ENCODE assay signal across 8 mouse cellular contexts in genomic region chr6:124415347-124416088, GRCm38 (mm10). TPM values are rescaled to one million over a fixed set of nuclear protein-coding genes. Genes with fewer than 3 reads are reported as not detected.
A peak's percentile ranks its signal among the peaks of the same experiment; 100 is the strongest.
DNase-seq lines count a peak whose midpoint lies in the region; ATAC-seq and TF ChIP-seq lines count a peak whose summit lies in the region.

No protein-coding gene starts in this region.

- H3K4me2 ChIP-seq in forebrain, postnatal 0 days (ENCODE audit: low read depth) = peak overlapping the region; percentile 79
- peak overlapping the region; percentile 82 for H3K4me2 ChIP-seq in lung, embryonic 14.5 days

- TF ChIP-seq CTCF in cerebellum, adult 2 months (IDR thresholded peaks at IDR 0.05; ENCODE audit: borderline replicate concordance, insufficient read depth, low read depth, low read length) = peak; percentile 82
- peak; percentile 77 for TF ChIP-seq CTCF in forebrain, postnatal 0 days (IDR thresholded peaks at IDR 0.05; ENCODE audit: low read depth)
- TF ChIP-seq CTCF in lung, embryonic 14.5 days (IDR thresholded peaks at IDR 0.05; ENCODE audit: low read depth) = peak; percentile 70
- TF ChIP-seq CTCF in olfactory bulb, adult 2 months (IDR thresholded peaks at IDR 0.05; ENCODE audit: insufficient read depth, low read depth, low read length) = peak; percentile 44

- peak; percentile 38 for ATAC-seq in forebrain, postnatal 0 days
- ATAC-seq in lung, embryonic 14.5 days (ENCODE audit: insufficient read depth) = peak; percentile 68

- DNase-seq in MEL-GATA-1-ER (ENCODE audit: extremely low read depth, low read depth) = peak; percentile 57
- DNase-seq in cerebellum, adult 2 months = peak; percentile 91 to 94
- DNase-seq in forebrain, postnatal 0 days = peak; percentile 80
- peak; percentile 86 for DNase-seq in heart, postnatal 4 days
- peak; percentile 84 to 89 for DNase-seq in layer of hippocampus, adult 8-10 months (ENCODE audit: low spot score in 2 of 2)
- peak; percentile 75 for DNase-seq in lung, embryonic 14.5 days
- peak; percentile 70 to 76 for DNase-seq in thymus, adult 18-20 months

- peak overlapping the region; percentile 82 for H3K27ac ChIP-seq in cerebellum, adult 2 months (ENCODE audit: insufficient read depth, low read length)
- peak overlapping the region; percentile 88 for H3K27ac ChIP-seq in forebrain, postnatal 0 days (ENCODE audit: low read depth, low read length)
- peak overlapping the region; percentile 76 for H3K27ac ChIP-seq in lung, embryonic 14.5 days (ENCODE audit: low read depth)
- H3K27ac ChIP-seq in olfactory bulb, adult 2 months (ENCODE audit: insufficient read depth, low read depth, low read length) = peak overlapping the region; percentile 98

- peaks cover 3% of the 10 kb centered on the region; the same call in 1 of the 2 replicates for H3K4me1 ChIP-seq in cerebellum, adult 2 months (ENCODE audit: control insufficient read depth, insufficient read depth, low read length)
- H3K4me1 ChIP-seq in forebrain, postnatal 0 days (ENCODE audit: insufficient read depth) = peaks cover 11% of the 10 kb centered on the region; the same call in 1 of the 2 replicates
- no peaks in the 10 kb centered on the region; the same call in 1 of the 2 replicates for H3K4me1 ChIP-seq in lung, embryonic 14.5 days (ENCODE audit: insufficient read depth)
- peaks cover 6% of the 10 kb centered on the region for H3K4me1 ChIP-seq in olfactory bulb, adult 2 months (ENCODE audit: control insufficient read depth, insufficient read depth, low read length)

- H3K9ac ChIP-seq in forebrain, postnatal 0 days = peak overlapping the region; percentile 71
- H3K9ac ChIP-seq in lung, embryonic 14.5 days = peak overlapping the region; percentile 86

- peaks cover 9% of the 10 kb centered on the region for H3K36me3 ChIP-seq in forebrain, postnatal 0 days (ENCODE audit: insufficient read depth)
- peaks cover 16% of the 10 kb centered on the region for H3K36me3 ChIP-seq in lung, embryonic 14.5 days (ENCODE audit: insufficient read depth)

- H3K9me3 ChIP-seq in forebrain, postnatal 0 days (ENCODE audit: low read length) = no peaks in the 10 kb centered on the region
- H3K9me3 ChIP-seq in lung, embryonic 14.5 days (ENCODE audit: low read depth, low read length) = no peaks in the 10 kb centered on the region

- H3K4me3 ChIP-seq in cerebellum, adult 2 months (replicated peaks; ENCODE audit: insufficient read depth, low read depth, low read length) = peak overlapping the region; percentile 69
- peak overlapping the region; percentile 96 for H3K4me3 ChIP-seq in forebrain, postnatal 0 days (ENCODE audit: low read depth, low read length)
- peak overlapping the region; percentile 88 for H3K4me3 ChIP-seq in lung, embryonic 14.5 days (ENCODE audit: low read depth, low read length)
- H3K4me3 ChIP-seq in olfactory bulb, adult 2 months (ENCODE audit: insufficient read depth, low read depth, low read length) = peak overlapping the region; percentile 96

- WGBS in cerebellum, adult 2 months = under 1% methylated on average over 21 of the region's 21 CpGs
- 3% methylated on average over 21 of the region's 21 CpGs for WGBS in forebrain, postnatal 0 days
- 7% methylated on average over 21 of the region's 21 CpGs for WGBS in lung, embryonic 14.5 days
- 1% methylated on average over 21 of the region's 21 CpGs for WGBS in olfactory bulb, adult 2 months

- H3K27me3 ChIP-seq in cerebellum, adult 2 months (ENCODE audit: control insufficient read depth, insufficient read depth, low read length) = no peaks in the 10 kb centered on the region
- no peaks in the 10 kb centered on the region for H3K27me3 ChIP-seq in forebrain, postnatal 0 days (ENCODE audit: insufficient read depth, low read length)
- H3K27me3 ChIP-seq in lung, embryonic 14.5 days (ENCODE audit: insufficient read depth, low read length) = no peaks in the 10 kb centered on the region

- TF ChIP-seq POLR2A in cerebellum, adult 2 months (IDR thresholded peaks at IDR 0.05; ENCODE audit: borderline replicate concordance, insufficient read depth, low read length) = no peak
- TF ChIP-seq POLR2A in olfactory bulb, adult 2 months (IDR thresholded peaks at IDR 0.05; ENCODE audit: insufficient read depth, low read depth, low read length) = peak; percentile 8

RNA-seq across cellular contexts. Expression of gene Pex5, which starts 0.7 kb away (rescaled TPM):
- 57.1 and 58.5 TPM in 2 replicates for polyA plus RNA-seq in cerebellum, adult 2 months (2012; rRNA removed)
- total RNA-seq in forebrain, postnatal 0 days (2014; rRNA removed) = 98.2 and 103 TPM in 2 replicates
- polyA plus RNA-seq in forebrain, postnatal 0 days (2015; fragmentation: Nextera tagmentation; extraction: Ambion mirVana) = 49.6 and 55.3 TPM in 2 replicates
- total RNA-seq in heart, postnatal 4 days (2021) = 10 to 100 TPM; 26.1 TPM
- 10 to 100 TPM; 47.1 to 62.7 (median 57.5) TPM for total RNA-seq in layer of hippocampus, adult 8-10 months (2022)
- 31.3 and 33.4 TPM in 2 replicates for polyA plus RNA-seq in lung, embryonic 14.5 days (2014; fragmentation: Nextera tagmentation; extraction: Ambion mirVana)
- not detected in 2 replicates for polyA plus RNA-seq in olfactory bulb, adult 2 months (2012; ENCODE audit: insufficient read depth, insufficient read length, low replicate concordance, missing spikeins)

RNA-seq across cellular contexts. Expression of gene Clstn3, which starts 49.1 kb away (rescaled TPM):
- polyA plus RNA-seq in cerebellum, adult 2 months (2012; rRNA removed) = 385 and 434 TPM in 2 replicates
- 167 and 223 TPM in 2 replicates for total RNA-seq in forebrain, postnatal 0 days (2014; rRNA removed)
- polyA plus RNA-seq in forebrain, postnatal 0 days (2015; fragmentation: Nextera tagmentation; extraction: Ambion mirVana) = 97.3 and 134 TPM in 2 replicates
- total RNA-seq in heart, postnatal 4 days (2021) = under 1 TPM; 0.65 to 0.79 TPM
- total RNA-seq in layer of hippocampus, adult 8-10 months (2022) = 100 to 1,000 TPM; 249 to 296 (median 280) TPM
- polyA plus RNA-seq in lung, embryonic 14.5 days (2014; fragmentation: Nextera tagmentation; extraction: Ambion mirVana) = 1.9 and 2.0 TPM in 2 replicates
- not detected in 2 replicates for polyA plus RNA-seq in olfactory bulb, adult 2 months (2012; ENCODE audit: insufficient read depth, insufficient read length, low replicate concordance, missing spikeins)

Comparison
In these comparisons a context has a peak if more than half of its experiments do, and no peak if none do; other contexts are left out.
1. Peak in every context shown above with its lines: DNase-seq, ATAC-seq, H3K4me3 ChIP-seq and H3K27ac ChIP-seq.
2. RNA of gene Clstn3, which starts 49.1 kb away (polyA plus RNA-seq): 385 to 434 TPM in cerebellum, adult 2 months, not detected in olfactory bulb, adult 2 months and 97.3 to 134 TPM in forebrain, postnatal 0 days; 1.9 to 2.0 TPM in lung, embryonic 14.5 days; every median in the first group is over 10 times any median in the second.